Mouse (Mus musculus) ES-Bruce4 (cell line): Measurements from ENCODE around the gene Dlst.

Experiments used
- CTCF ChIP-seq: IDR thresholded peaks from one replicate; pipeline ENCODE4 v1.8.1; 2011; ENCODE audit warnings: low read depth, low read length
- EP300 ChIP-seq: IDR thresholded peaks from 2 replicates; pipeline ENCODE4 v1.6.1; 2011; ENCODE audit warnings: low read depth, low read length; ENCODE audit not compliant: insufficient read depth
- POLR2A ChIP-seq: IDR thresholded peaks from one replicate; pipeline ENCODE4 v1.8.1; 2011; ENCODE audit warnings: low read length; ENCODE audit not compliant: insufficient read depth

DNA sequence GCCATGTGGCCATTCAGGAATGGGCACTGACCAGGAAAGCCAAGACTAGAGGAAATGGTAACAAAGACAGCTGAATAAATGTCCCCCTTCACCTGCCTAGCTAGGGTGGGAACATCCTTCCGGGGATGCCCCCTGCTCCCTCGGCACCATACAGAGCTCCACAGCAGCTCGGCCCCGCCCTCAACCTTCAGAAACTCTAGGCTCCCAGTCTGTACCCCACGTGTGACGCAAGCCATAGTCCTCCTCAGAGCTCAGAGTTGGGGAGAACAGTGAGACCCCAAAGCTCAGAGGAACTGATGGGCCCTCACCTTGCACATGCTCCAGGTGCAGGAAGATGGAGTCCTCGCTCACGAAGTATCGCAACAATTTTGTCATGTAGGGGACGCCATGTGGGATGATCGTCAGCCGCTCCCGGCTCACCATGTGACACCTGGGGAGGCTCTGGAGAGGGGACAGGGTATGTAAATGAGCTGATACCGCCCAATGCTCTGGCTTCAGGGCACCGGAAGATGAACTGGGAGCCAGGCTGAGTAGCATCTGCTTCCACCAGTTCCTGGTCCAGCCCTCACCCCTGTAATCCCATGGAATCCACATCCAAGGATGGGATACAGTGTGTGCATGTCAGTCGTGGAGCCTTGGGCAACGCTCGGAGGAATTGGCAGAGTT, 29.5 kb downstream of the Dlst start:
- TF ChIP-seq CTCF (no peak), POLR2A (no peak), EP300 (no peak)
